Mouse (Mus musculus) gastrocnemius, postnatal 14 days (tissue): ENCODE results near the gene Hes6. TPM values are rescaled to one million over a fixed set of nuclear protein-coding genes. Genes with fewer than 3 reads are reported as not detected.

Source experiments
- DNase-seq: peaks from one replicate; pipeline ENCODE4 v3.0.0; 2021; ENCODE audit warnings: mixed read lengths
- intact Hi-C: fragments of 180-260 bp; cut with DNase I; formaldehyde crosslinking; loops from one replicate; pipeline ENCODE4 v1.15.1; 2025; ENCODE audit warnings: low total_unique reads
- long read RNA-seq, 2 experiments: library from polyadenylated mRNA; stranded (forward); transcript quantifications; one replicate each; pipeline ENCODE4 v2.0.0; 2021
- total RNA-seq, 2 experiments: library from RNA; stranded (reverse); gene quantifications; 2 replicates each; pipeline ENCODE4 v1.2.3; 2021

Gene Hes6
- total RNA-seq: 10 to 100 TPM; 13.6 to 15.2 TPM
- long read RNA-seq, experiment 1, transcript Hes6-201 (4 exons, 1,335 nt): major isoform, 10 of 13 reads
- long read RNA-seq, experiment 1, partial matches to known transcripts: 1 of 13 reads
- long read RNA-seq, experiment 1, other reads (novel, unspliced or antisense): 2 of 13 reads
- long read RNA-seq, experiment 2, transcript Hes6-201 (4 exons, 1,335 nt): major isoform, 16 of 20 reads
- long read RNA-seq, experiment 2, partial matches to known transcripts: 0 of 20 reads
- long read RNA-seq, experiment 2, other reads (novel, unspliced or antisense): 3 of 20 reads

- intact Hi-C loops: no loop called here
These were observed at the start of gene Hes6 for GRCm38 (mm10) chr1:91413898-91414594. TSS of gene Hes6 (minus strand) at chr1:91414038.

GRCm38 (mm10) chr1:91463336-91463995 lies 49.6 kb upstream of the Hes6 start:
- intact Hi-C loops: no loop called here
- no peak for DNase-seq

More at GRCm38 (mm10) chr1:91413898-91414594, at the start of gene Hes6:
- peak; percentile 89 for DNase-seq

GRCm38 (mm10) chr1:91460564-91460963 lies 46.7 kb upstream of the Hes6 start:
- no peak for DNase-seq
- intact Hi-C loops: no loop called here

GRCm38 (mm10) chr1:91460069-91460468 lies 46.2 kb upstream of the Hes6 start:
- intact Hi-C loops: no loop called here

GRCm38 (mm10) chr1:91459059-91459809 lies 45.4 kb upstream of the Hes6 start, which contains the start of gene Per2:
TSS of gene Per2 (minus strand) at chr1:91459324.
- intact Hi-C loops: no loop called here
- peak; percentile 97 for DNase-seq

More at GRCm38 (mm10) chr1:91460069-91460468, 46.2 kb upstream of the Hes6 start:
- DNase-seq: no peak

GRCm38 (mm10) chr1:91458223-91458861 lies 44.5 kb upstream of the Hes6 start:
- intact Hi-C loops: no loop called here
- DNase-seq: no peak

GRCm38 (mm10) chr1:91457698-91458097 lies 43.9 kb upstream of the Hes6 start:
- DNase-seq: no peak
- intact Hi-C loops: no loop called here

GRCm38 (mm10) chr1:91457116-91457515 lies 43.3 kb upstream of the Hes6 start:
- no peak for DNase-seq
- intact Hi-C loops: no loop called here

- intact Hi-C loops: no loop called here
- peak; percentile 57 for DNase-seq
These were observed 42.5 kb upstream of the Hes6 start for GRCm38 (mm10) chr1:91456301-91456801.

GRCm38 (mm10) chr1:91455661-91456161 lies 41.9 kb upstream of the Hes6 start:
- DNase-seq: peak; percentile 64
- intact Hi-C loops: no loop called here

GRCm38 (mm10) chr1:91454927-91455326 lies 41.1 kb upstream of the Hes6 start:
- intact Hi-C loops: no loop called here
- no peak for DNase-seq

- intact Hi-C loops: no loop called here
- DNase-seq: no peak
These were observed 40.5 kb upstream of the Hes6 start for GRCm38 (mm10) chr1:91454366-91454765.

- intact Hi-C loops: no loop called here
These were observed 40.1 kb upstream of the Hes6 start for GRCm38 (mm10) chr1:91453932-91454331.

GRCm38 (mm10) chr1:91451547-91452084 lies 37.8 kb upstream of the Hes6 start:
- intact Hi-C loops: no loop called here
- no peak for DNase-seq

More at GRCm38 (mm10) chr1:91453932-91454331, 40.1 kb upstream of the Hes6 start:
- no peak for DNase-seq

GRCm38 (mm10) chr1:91450851-91451250 lies 37.0 kb upstream of the Hes6 start:
- peak; percentile 63 for DNase-seq
- intact Hi-C loops: no loop called here

- intact Hi-C loops: no loop called here
- DNase-seq: no peak
These were observed 34.9 kb upstream of the Hes6 start for GRCm38 (mm10) chr1:91448688-91449087.

- no peak for DNase-seq
- intact Hi-C loops: no loop called here
These were observed 32.7 kb upstream of the Hes6 start for GRCm38 (mm10) chr1:91446511-91446910.

- peak; percentile 58 for DNase-seq
- intact Hi-C loops: no loop called here
These were observed 32.2 kb upstream of the Hes6 start for GRCm38 (mm10) chr1:91446060-91446459.
